Mouse (Mus musculus): Measurements from ENCODE around the gene Cd109.

DNA sequence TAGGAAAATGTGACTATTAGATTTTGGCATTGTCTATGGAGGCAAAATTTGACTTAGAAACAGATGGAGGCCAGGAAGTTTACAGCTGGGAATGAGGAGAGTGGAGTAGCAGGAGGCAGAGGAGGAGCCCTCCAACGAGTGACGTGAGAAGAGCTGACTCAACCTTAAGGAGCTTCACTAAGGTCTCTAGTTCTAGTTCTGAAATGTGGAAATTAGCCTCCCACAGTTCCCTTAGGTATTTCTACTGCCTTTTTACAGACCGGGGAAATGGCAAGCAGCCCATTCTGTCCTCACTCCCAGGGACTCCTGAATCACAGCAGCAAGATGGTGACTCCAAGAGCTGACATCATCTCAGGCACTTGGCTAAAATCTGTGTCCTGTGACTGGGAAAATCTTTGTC, 134.9 kb downstream of the Cd109 start:
- TF ChIP-seq CTCF (IDR thresholded peaks at IDR 0.05; ENCODE audit: low read depth), result no peak
- TF ChIP-seq EP300 (IDR thresholded peaks at IDR 0.05; ENCODE audit: low read depth), result no peak

Data from heart, postnatal 0 days (tissue).